Mouse (Mus musculus) stomach, postnatal 0 days (tissue): Measurements from ENCODE around the gene Grk2.

Source experiments
- CTCF ChIP-seq: IDR thresholded peaks from 2 replicates; pipeline ENCODE4 v1.5.1; 2016; ENCODE audit warnings: antibody characterized with exemption, low read depth, mild to moderate bottlenecking, moderate library complexity
- EP300 ChIP-seq: optimal IDR thresholded peaks from 2 replicates; pipeline ENCODE3; 2016; ENCODE audit warnings: antibody characterized with exemption

GRCm38 (mm10) chr19:4301735-4302651, 4.0 kb downstream of the Grk2 start:
- no peak for TF ChIP-seq CTCF
- TF ChIP-seq EP300: no peak
